Mouse (Mus musculus): ENCODE measurements around the gene Rad9b.

DNA sequence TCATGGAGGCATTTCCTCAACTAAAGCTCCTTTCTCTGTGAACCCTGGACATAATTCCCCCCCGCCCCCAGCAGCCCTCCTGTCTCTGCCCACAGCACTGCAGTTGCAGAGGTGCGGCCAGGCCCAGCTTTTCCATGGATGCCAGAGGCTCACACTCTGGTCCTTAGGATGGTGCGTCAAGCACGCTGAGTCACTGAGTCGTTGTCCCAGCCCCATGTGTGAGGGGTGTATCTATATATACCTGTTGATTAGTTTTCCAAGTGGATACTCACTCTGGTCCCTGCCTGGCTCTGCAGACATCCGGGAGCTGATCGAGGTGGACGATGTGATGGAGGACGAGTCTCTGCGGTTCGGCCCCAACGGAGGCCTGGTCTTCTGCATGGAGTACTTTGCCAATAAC is 24.1 kb upstream of the Rad9b start:
- no peak for TF ChIP-seq CTCF (IDR thresholded peaks at IDR 0.05; ENCODE audit: borderline replicate concordance, insufficient read depth, low read length)
- TF ChIP-seq POLR2A (IDR thresholded peaks at IDR 0.05; ENCODE audit: low read depth, low read length), result no peak

All from embryonic fibroblast, embryonic 13.5 days (primary cell).